Mouse (Mus musculus) spleen, embryonic (tissue): ENCODE results near the gene Sncg.

Experiments used
- CTCF ChIA-PET: fragments of 350-600 bp; sonication (Branson Sonifier 250); formaldehyde crosslinking; loops from one replicate; lab custom pipeline; 2022; lab: Charles Lee

The Sncg gene

GRCm38 (mm10) chr14:34344361-34344760, 30.2 kb downstream of the Sncg start:
- CTCF ChIA-PET, result no interaction called here

GRCm38 (mm10) chr14:34343078-34343477, 31.5 kb downstream of the Sncg start:
- CTCF ChIA-PET, result no interaction called here

DNA sequence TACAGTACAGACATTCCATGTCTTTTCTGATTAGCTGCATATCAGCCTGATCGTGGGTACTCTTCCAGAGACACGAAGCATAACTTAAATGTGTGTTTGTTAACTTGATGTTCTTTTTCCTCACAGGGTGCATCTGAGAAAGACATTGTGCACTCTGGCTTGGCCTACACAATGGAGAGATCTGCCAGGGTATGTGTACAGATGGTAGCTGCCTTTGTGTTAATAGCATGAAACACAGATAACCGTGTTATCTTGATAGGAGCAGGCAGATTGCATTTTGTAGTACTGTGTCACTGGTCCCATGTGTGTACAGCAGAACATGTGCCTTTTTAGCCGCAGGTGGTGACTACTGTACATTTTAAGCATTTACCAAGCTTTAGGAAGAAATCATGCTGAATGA, 32.6 kb downstream of the Sncg start:
- CTCF ChIA-PET, result no interaction called here

GRCm38 (mm10) chr14:34339446-34339845, 35.1 kb downstream of the Sncg start:
- CTCF ChIA-PET, result no interaction called here

GRCm38 (mm10) chr14:34332476-34332875, 42.1 kb downstream of the Sncg start:
- CTCF ChIA-PET, result no interaction called here

GRCm38 (mm10) chr14:34331886-34332285, 42.7 kb downstream of the Sncg start:
- CTCF ChIA-PET, result no interaction called here

DNA sequence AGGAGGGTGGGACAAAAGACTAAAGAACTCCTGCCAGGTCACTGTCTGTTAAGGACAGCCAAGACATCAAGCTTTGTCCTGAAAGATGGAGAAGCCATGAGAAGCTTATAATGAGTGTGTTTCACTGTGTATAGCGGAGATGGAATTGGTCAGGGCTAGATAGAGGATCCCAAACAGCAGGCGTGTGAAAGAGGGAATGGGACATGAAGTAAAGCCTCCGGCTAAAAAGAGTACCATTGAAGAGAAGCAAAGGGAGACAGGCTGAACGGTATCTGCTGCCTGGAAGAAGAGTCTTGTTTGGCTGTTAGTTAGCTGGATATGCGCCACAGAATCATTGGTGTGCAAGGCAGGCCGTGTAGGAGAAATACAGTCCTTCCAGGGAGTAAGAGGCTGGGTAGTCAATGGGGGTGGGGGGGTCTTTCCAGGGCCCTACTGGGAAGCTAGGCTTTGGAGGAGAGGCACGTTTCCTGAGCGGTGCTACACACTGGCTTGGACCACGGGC, 43.9 kb downstream of the Sncg start:
- CTCF ChIA-PET, result no interaction called here

GRCm38 (mm10) chr14:34327618-34328017, 47.0 kb downstream of the Sncg start:
- CTCF ChIA-PET, result no interaction called here

DNA sequence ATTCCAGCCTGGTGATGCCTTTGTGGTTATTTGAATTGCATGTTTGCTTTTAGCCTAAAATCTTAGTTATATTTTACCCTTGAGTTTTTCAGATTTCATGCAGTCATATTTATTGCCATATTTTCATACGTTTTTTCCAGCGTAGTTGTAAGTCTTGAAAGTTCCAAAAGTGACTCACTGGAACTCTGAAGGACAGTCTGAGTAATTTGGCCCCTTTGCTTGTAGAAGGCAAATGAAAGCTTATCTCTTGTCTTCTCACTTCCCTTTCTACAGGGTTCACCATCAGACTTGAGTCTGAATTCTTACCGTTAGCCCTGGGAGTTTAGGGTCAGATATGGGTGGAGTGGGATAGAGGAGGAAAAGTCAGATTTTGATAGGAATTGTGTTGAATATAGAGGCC, 48.0 kb downstream of the Sncg start:
- CTCF ChIA-PET, result no interaction called here

DNA sequence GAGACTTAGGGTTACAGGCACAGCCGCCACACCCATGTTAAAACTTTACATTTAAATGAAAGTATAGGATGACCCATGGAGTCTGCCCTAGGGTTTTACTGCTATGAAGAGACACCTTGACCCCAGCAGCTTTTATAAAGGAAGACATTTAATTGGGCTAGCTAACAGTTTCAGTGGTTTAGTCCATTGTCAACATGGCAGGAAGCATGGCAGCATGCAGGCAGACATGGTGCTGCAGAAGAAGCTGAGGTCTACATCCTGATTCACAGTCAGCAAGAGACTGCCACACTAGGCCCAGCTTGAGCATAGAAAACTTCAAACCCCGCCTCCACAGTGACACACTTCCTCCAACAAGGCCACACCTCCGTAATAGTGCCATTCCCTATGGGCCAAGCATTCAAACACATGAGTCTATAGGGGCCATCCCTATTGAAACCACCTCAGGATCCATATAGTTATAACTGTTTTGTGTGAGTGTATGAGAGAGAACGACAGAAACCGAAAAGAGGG, 51.0 kb downstream of the Sncg start:
- CTCF ChIA-PET, result no interaction called here
